Mouse (Mus musculus): ENCODE results near the gene Trp53bp2. TPM values are rescaled to one million over a fixed set of nuclear protein-coding genes. Genes with fewer than 3 reads are reported as not detected.

Trp53bp2 gene
- total and polyA plus RNA-seq, 3 experiments = 2.6 to 15.1 TPM; not detected in 1

DNA sequence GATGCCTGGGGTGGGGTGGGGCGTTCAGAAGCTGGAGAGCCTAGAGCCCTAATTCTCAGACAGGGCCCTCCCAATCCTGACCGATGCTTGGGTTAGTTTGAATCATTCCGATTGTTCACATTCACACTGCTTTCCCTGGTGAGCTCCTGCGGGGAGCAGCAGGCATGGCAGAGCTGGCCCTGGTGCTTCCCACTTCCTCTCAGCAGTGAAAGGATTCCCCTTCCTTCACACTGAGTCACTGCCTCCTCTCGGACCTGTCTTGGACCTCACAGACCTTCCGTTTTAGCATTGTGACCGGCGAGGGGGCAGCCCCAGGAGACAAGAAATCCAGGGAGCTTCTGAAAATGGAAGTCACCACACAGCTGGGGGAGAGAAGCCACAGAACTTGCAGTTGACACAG, 102.8 kb downstream of the Trp53bp2 start:
- Histone ChIP-seq H3K36me3 (ENCODE audit: control insufficient read depth in 1 of 2, insufficient read depth in 2 of 2, low read length in 2 of 2) (peaks cover 0 to 37% of the 10 kb centered on the region in 2 experiments; a peak in 2 of 4 replicates), H3K27me3 (ENCODE audit: control insufficient read depth in 1 of 2, insufficient read depth in 2 of 2, low read length in 2 of 2) (no peaks in the 10 kb centered on the region), H3K9ac (ENCODE audit: control insufficient read depth, low read depth, low read length, poor library complexity, severe bottlenecking) (no peak overlapping the region), H3K79me2 (ENCODE audit: control insufficient read depth, insufficient read depth, low read length, poor library complexity) (peaks cover 2% of the 10 kb centered on the region; the same call in 1 of the 2 replicates), H3K4me3 (ENCODE audit: control insufficient read depth in 1 of 2, insufficient read depth in 1 of 2, low read depth in 2 of 2, low read length in 2 of 2) (no peak overlapping the region), H3K9me3 (replicated peaks; ENCODE audit: insufficient read depth, low read length) (no peaks in the 10 kb centered on the region), H3K27ac (ENCODE audit: control insufficient read depth, low read depth, low read length) (no peak overlapping the region), H3K4me1 (ENCODE audit: control insufficient read depth in 1 of 2, insufficient read depth in 2 of 2, low read length in 2 of 2) (peaks cover 20 to 44% of the 10 kb centered on the region in 2 experiments)
- TF ChIP-seq NELFE (IDR thresholded peaks at IDR 0.05; ENCODE audit: low read depth, low read length) = no peak
- no peak for TF ChIP-seq JUND (IDR thresholded peaks at IDR 0.05; ENCODE audit: low read depth, low read length)
- no peak for TF ChIP-seq SMC3 (IDR thresholded peaks at IDR 0.05; ENCODE audit: low read depth, low read length)
- TF ChIP-seq TBP (IDR thresholded peaks at IDR 0.05; ENCODE audit: low read depth, low read length) = no peak
- no peak for TF ChIP-seq ZC3H11A (IDR thresholded peaks at IDR 0.05; ENCODE audit: low read depth, low read length)
- no peak for TF ChIP-seq TAL1 (IDR thresholded peaks at IDR 0.05; ENCODE audit: low read length)
- TF ChIP-seq HCFC1 (IDR thresholded peaks at IDR 0.05; ENCODE audit: low read depth, low read length) = no peak
- no peak for TF ChIP-seq TCF12 (IDR thresholded peaks at IDR 0.05; ENCODE audit: low read depth, low read length)
- TF ChIP-seq E2F4 (IDR thresholded peaks at IDR 0.05; ENCODE audit: borderline replicate concordance, low read depth, low read length) = no peak
- TF ChIP-seq RAD21 (IDR thresholded peaks at IDR 0.05; ENCODE audit: low read depth, low read length) = no peak
- no peak for TF ChIP-seq UBTF (IDR thresholded peaks at IDR 0.05; ENCODE audit: borderline replicate concordance, insufficient read depth, low read depth, low read length)
- TF ChIP-seq ELF1 (IDR thresholded peaks at IDR 0.05; ENCODE audit: low read depth, low read length) = no peak
- no peak for TF ChIP-seq CHD2 (IDR thresholded peaks at IDR 0.05; ENCODE audit: low read length)
- no peak for TF ChIP-seq POLR2A (IDR thresholded peaks at IDR 0.05; ENCODE audit: control insufficient read depth in 1 of 2, insufficient read depth in 1 of 2, low read depth in 1 of 2, low read length in 2 of 2, poor library complexity in 1 of 2)
- no peak for TF ChIP-seq SIN3A (IDR thresholded peaks at IDR 0.05; ENCODE audit: low read length)
- TF ChIP-seq USF1 (IDR thresholded peaks at IDR 0.05; ENCODE audit: low read depth, low read length) = no peak
- no peak for TF ChIP-seq ETS1 (IDR thresholded peaks at IDR 0.05; ENCODE audit: low read depth, low read length)
- no peak for DNase-seq (ENCODE audit: low read depth, low spot score)

Other genes starting within 250 kb of the Trp53bp2 start
- gene Vmn1r1, start 244.7 kb upstream of the Trp53bp2 start, total RNA-seq (2012; rRNA removed) = not detected in 2 replicates
- gene Vmn1r1, start 244.7 kb upstream of the Trp53bp2 start, polyA plus RNA-seq (2012; ENCODE audit: insufficient read depth in 1 of 2, insufficient read length in 2 of 2, low read depth in 1 of 2, low replicate concordance in 2 of 2, missing spikeins in 1 of 2) = under 1 TPM in 1 of 2 experiments, not detected in 1; 0.07 TPM
- 40.3 and 46.3 TPM in 2 replicates for gene Degs1, start 126.4 kb upstream of the Trp53bp2 start, total RNA-seq (2012; rRNA removed)
- 10 to 100 TPM in 1 of 2 experiments, not detected in 1; 54.3 TPM for gene Degs1, start 126.4 kb upstream of the Trp53bp2 start, polyA plus RNA-seq (2012; ENCODE audit: insufficient read depth in 1 of 2, insufficient read length in 2 of 2, low read depth in 1 of 2, low replicate concordance in 2 of 2, missing spikeins in 1 of 2)
- 13.3 and 16.3 TPM in 2 replicates for gene Fbxo28, start 67.5 kb upstream of the Trp53bp2 start, total RNA-seq (2012; rRNA removed)
- gene Fbxo28, start 67.5 kb upstream of the Trp53bp2 start, polyA plus RNA-seq (2012; ENCODE audit: insufficient read depth in 1 of 2, insufficient read length in 2 of 2, low read depth in 1 of 2, low replicate concordance in 2 of 2, missing spikeins in 1 of 2) = 10 to 100 TPM; 17.2 to 72.5 TPM
- gene Capn2, start 108.4 kb downstream of the Trp53bp2 start, total RNA-seq (2012; rRNA removed) = 10.6 and 13.6 TPM in 2 replicates
- gene Capn2, start 108.4 kb downstream of the Trp53bp2 start, polyA plus RNA-seq (2012; ENCODE audit: insufficient read depth in 1 of 2, insufficient read length in 2 of 2, low read depth in 1 of 2, low replicate concordance in 2 of 2, missing spikeins in 1 of 2) = 10 to 100 TPM in 1 of 2 experiments, not detected in 1; 19.3 TPM
- gene Capn8, start 155.8 kb downstream of the Trp53bp2 start, total RNA-seq (2012; rRNA removed) = not detected in 2 replicates
- not detected for gene Capn8, start 155.8 kb downstream of the Trp53bp2 start, polyA plus RNA-seq (2012; ENCODE audit: insufficient read depth in 1 of 2, insufficient read length in 2 of 2, low read depth in 1 of 2, low replicate concordance in 2 of 2, missing spikeins in 1 of 2)